ENCODE assay signal across 9 mouse cellular contexts in genomic region chr17:56018347-56019131, GRCm38 (mm10). TPM values are rescaled to one million over a fixed set of nuclear protein-coding genes. Genes with fewer than 3 reads are reported as not detected.
A peak's percentile ranks its signal among the peaks of the same experiment; 100 is the strongest.
DNase-seq lines count a peak whose midpoint lies in the region; ATAC-seq and TF ChIP-seq lines count a peak whose summit lies in the region.
"Had no signal": no experiment of that assay in that cellular context is flagged by ENCODE, and none has a peak within 500 bp of the region (broad histone marks: within the 10 kb centered on the region; RNA-seq: fewer than 3 reads in every experiment).

No protein-coding gene starts in this region.

- H3K9ac ChIP-seq in forebrain, embryonic 12.5 days = no peak overlapping the region
- H3K9ac ChIP-seq in kidney, postnatal 0 days (ENCODE audit: low read depth, low read length) = no peak overlapping the region
- no peak overlapping the region for H3K9ac ChIP-seq in stomach, embryonic 15.5 days

- no peak overlapping the region for H3K4me2 ChIP-seq in forebrain, embryonic 12.5 days
- H3K4me2 ChIP-seq in kidney, postnatal 0 days (ENCODE audit: low read length) = no peak overlapping the region
- H3K4me2 ChIP-seq in stomach, embryonic 15.5 days = no peak overlapping the region

- TF ChIP-seq CTCF in testis, adult 2 months (IDR thresholded peaks at IDR 0.05; ENCODE audit: control insufficient read depth, insufficient read depth, insufficient replicate concordance, low read depth, low read length) = peak; percentile 29; the same call in 1 of the 2 replicates
- peak; percentile 67 for TF ChIP-seq CTCF in kidney, postnatal 0 days (IDR thresholded peaks at IDR 0.05; ENCODE audit: low read depth)

- WGBS in forebrain, embryonic 12.5 days = 78% methylated on average over 20 of the region's 20 CpGs
- 65% methylated on average over 20 of the region's 20 CpGs for WGBS in kidney, postnatal 0 days
- 68% methylated on average over 20 of the region's 20 CpGs for whole genome bisulfite sequencing in stomach, embryonic 15.5 days

- no peak for DNase-seq in testis, postnatal 14 days (ENCODE audit: low spot score)
- peak; percentile 79 for DNase-seq in adrenal gland, postnatal 14 days
- peak; percentile 45 for DNase-seq in kidney, postnatal 0 days (ENCODE audit: low spot score)
- peak; percentile 58 for DNase-seq in lung, postnatal 25 days (ENCODE audit: low spot score)
- no peak for DNase-seq in urinary bladder, postnatal 10 days (ENCODE audit: low spot score)

- H3K36me3 ChIP-seq in testis, adult 2 months (ENCODE audit: control insufficient read depth, insufficient read depth, low read length) = no peaks in the 10 kb centered on the region
- H3K36me3 ChIP-seq in forebrain, embryonic 12.5 days (replicated peaks) = peaks cover 65% of the 10 kb centered on the region
- H3K36me3 ChIP-seq in kidney, postnatal 0 days (ENCODE audit: insufficient read depth, low read length) = peaks cover 55% of the 10 kb centered on the region
- peaks cover 47% of the 10 kb centered on the region for H3K36me3 ChIP-seq in stomach, embryonic 15.5 days

- no peaks in the 10 kb centered on the region for H3K9me3 ChIP-seq in forebrain, embryonic 12.5 days
- no peaks in the 10 kb centered on the region for H3K9me3 ChIP-seq in kidney, postnatal 0 days (replicated peaks; ENCODE audit: low read length)
- H3K9me3 ChIP-seq in stomach, embryonic 15.5 days = no peaks in the 10 kb centered on the region

- no peak overlapping the region for H3K27ac ChIP-seq in testis, adult 2 months (ENCODE audit: control insufficient read depth, insufficient read depth, low read depth, low read length)
- peak overlapping the region; percentile 27; the same call in 1 of the 2 replicates for H3K27ac ChIP-seq in forebrain, embryonic 12.5 days
- H3K27ac ChIP-seq in kidney, postnatal 0 days = no peak overlapping the region
- H3K27ac ChIP-seq in stomach, embryonic 15.5 days = no peak overlapping the region

- no peaks in the 10 kb centered on the region for H3K4me1 ChIP-seq in testis, adult 2 months (ENCODE audit: control insufficient read depth, insufficient read depth, low read length)
- peaks cover 18% of the 10 kb centered on the region; the same call in 1 of the 2 replicates for H3K4me1 ChIP-seq in forebrain, embryonic 12.5 days
- H3K4me1 ChIP-seq in kidney, postnatal 0 days (replicated peaks; ENCODE audit: insufficient read depth, low read length) = no peaks in the 10 kb centered on the region; the same call in 1 of the 2 replicates
- H3K4me1 ChIP-seq in stomach, embryonic 15.5 days = 0 out of 2 replicates have a peak, but pooled peaks cover 8% of the 10 kb centered on the region

- no peak overlapping the region for H3K4me3 ChIP-seq in testis, adult 2 months (ENCODE audit: control insufficient read depth, low read depth, low read length)
- H3K4me3 ChIP-seq in forebrain, embryonic 12.5 days (replicated peaks) = no peak overlapping the region
- no peak overlapping the region for H3K4me3 ChIP-seq in kidney, postnatal 0 days (replicated peaks; ENCODE audit: low read depth, low read length)
- H3K4me3 ChIP-seq in stomach, embryonic 15.5 days (replicated peaks) = no peak overlapping the region

- no peak for TF ChIP-seq POLR2A in testis, adult 2 months (IDR thresholded peaks at IDR 0.05; ENCODE audit: control insufficient read depth, low read depth, low read length)

- no peak for ATAC-seq in forebrain, embryonic 12.5 days (ENCODE audit: low FRiP score)
- ATAC-seq in kidney, postnatal 0 days (replicated peaks; ENCODE audit: low FRiP score, low read depth) = peak; percentile 52
- peak; percentile 14; the same call in 1 of the 2 replicates for ATAC-seq in stomach, embryonic 15.5 days (ENCODE audit: insufficient read depth, low FRiP score, low read depth)

- H3K27me3 ChIP-seq in testis, adult 2 months (ENCODE audit: control insufficient read depth, insufficient read depth, low read length) = no peaks in the 10 kb centered on the region
- H3K27me3 ChIP-seq in forebrain, embryonic 12.5 days = no peaks in the 10 kb centered on the region
- H3K27me3 ChIP-seq in kidney, postnatal 0 days (ENCODE audit: insufficient read depth, low read length) = no peaks in the 10 kb centered on the region
- H3K27me3 ChIP-seq in stomach, embryonic 15.5 days (replicated peaks) = no peaks in the 10 kb centered on the region

RNA-seq across cellular contexts. Expression of gene Mpnd, which starts 13.0 kb away (rescaled TPM):
- polyA plus RNA-seq in testis, adult 2 months (2012; rRNA removed) = 12.7 and 13.1 TPM in 2 replicates
- total RNA-seq in adrenal gland, postnatal 14 days (2021) = 86.1 and 91.1 TPM in 2 replicates
- 184 and 186 TPM in 2 replicates for polyA plus RNA-seq in forebrain, embryonic 12.5 days (2016; fragmentation: Nextera tagmentation; extraction: Ambion mirVana)
- 75.6 and 83.9 TPM in 2 replicates for polyA plus RNA-seq in kidney, postnatal 0 days (2015; fragmentation: Nextera tagmentation; extraction: Ambion mirVana)
- polyA plus RNA-seq in stomach, embryonic 15.5 days (2015; fragmentation: Nextera tagmentation; extraction: Ambion mirVana) = 89.7 and 91.8 TPM in 2 replicates

RNA-seq across cellular contexts. Expression of gene Stap2, which starts 13.2 kb away (rescaled TPM):
- polyA plus RNA-seq in testis, adult 2 months (2012; rRNA removed) = 18.4 and 19.1 TPM in 2 replicates
- 14.5 and 14.6 TPM in 2 replicates for total RNA-seq in adrenal gland, postnatal 14 days (2021)
- 4.2 and 4.6 TPM in 2 replicates for polyA plus RNA-seq in forebrain, embryonic 12.5 days (2016; fragmentation: Nextera tagmentation; extraction: Ambion mirVana)
- polyA plus RNA-seq in kidney, postnatal 0 days (2015; fragmentation: Nextera tagmentation; extraction: Ambion mirVana) = 21.8 and 22.0 TPM in 2 replicates
- 28.0 and 30.9 TPM in 2 replicates for polyA plus RNA-seq in stomach, embryonic 15.5 days (2015; fragmentation: Nextera tagmentation; extraction: Ambion mirVana)

RNA-seq across cellular contexts. Expression of gene Sh3gl1, which starts 17.9 kb away (rescaled TPM):
- 91.9 and 105 TPM in 2 replicates for polyA plus RNA-seq in testis, adult 2 months (2012; rRNA removed)
- 46.2 and 53.7 TPM in 2 replicates for total RNA-seq in adrenal gland, postnatal 14 days (2021)
- 130 and 135 TPM in 2 replicates for polyA plus RNA-seq in forebrain, embryonic 12.5 days (2016; fragmentation: Nextera tagmentation; extraction: Ambion mirVana)
- polyA plus RNA-seq in kidney, postnatal 0 days (2015; fragmentation: Nextera tagmentation; extraction: Ambion mirVana) = 115 and 129 TPM in 2 replicates
- polyA plus RNA-seq in stomach, embryonic 15.5 days (2015; fragmentation: Nextera tagmentation; extraction: Ambion mirVana) = 136 and 142 TPM in 2 replicates

RNA-seq across cellular contexts. Expression of gene Chaf1a, which starts 21.7 kb away (rescaled TPM):
- polyA plus RNA-seq in testis, adult 2 months (2012; rRNA removed) = 70.3 and 71.8 TPM in 2 replicates
- total RNA-seq in adrenal gland, postnatal 14 days (2021) = 8.3 and 10.2 TPM in 2 replicates
- 39.1 and 43.4 TPM in 2 replicates for polyA plus RNA-seq in forebrain, embryonic 12.5 days (2016; fragmentation: Nextera tagmentation; extraction: Ambion mirVana)
- polyA plus RNA-seq in kidney, postnatal 0 days (2015; fragmentation: Nextera tagmentation; extraction: Ambion mirVana) = 11.1 and 11.2 TPM in 2 replicates
- 21.7 and 22.4 TPM in 2 replicates for polyA plus RNA-seq in stomach, embryonic 15.5 days (2015; fragmentation: Nextera tagmentation; extraction: Ambion mirVana)

RNA-seq across cellular contexts. Expression of gene Fsd1, which starts 32.2 kb away (rescaled TPM):
- polyA plus RNA-seq in testis, adult 2 months (2012; rRNA removed) = 2.3 and 2.4 TPM in 2 replicates
- total RNA-seq in adrenal gland, postnatal 14 days (2021) = 1.6 and 2.9 TPM in 2 replicates
- polyA plus RNA-seq in forebrain, embryonic 12.5 days (2016; fragmentation: Nextera tagmentation; extraction: Ambion mirVana) = 79.7 and 82.4 TPM in 2 replicates
- 6.7 and 7.2 TPM in 2 replicates for polyA plus RNA-seq in kidney, postnatal 0 days (2015; fragmentation: Nextera tagmentation; extraction: Ambion mirVana)
- 9.8 and 11.7 TPM in 2 replicates for polyA plus RNA-seq in stomach, embryonic 15.5 days (2015; fragmentation: Nextera tagmentation; extraction: Ambion mirVana)
- total RNA-seq: gastrocnemius, adult 8-10 months had no signal

Comparison
In these comparisons a context has a peak if more than half of its experiments do, and no peak if none do; other contexts are left out.
1. DNase-seq: peak in adrenal gland, postnatal 14 days (single experiment), kidney, postnatal 0 days (single experiment) and lung, postnatal 25 days (single experiment); none in testis, postnatal 14 days (single experiment) and urinary bladder, postnatal 10 days (single experiment).